Mouse (Mus musculus) left cerebral cortex, postnatal 25 days (tissue): ENCODE data around the gene Crot. TPM values are rescaled to one million over a fixed set of nuclear protein-coding genes. Genes with fewer than 3 reads are reported as not detected.
"Not testable (repeated sequence)": the region's sequence is repeated elsewhere in the genome, so short reads cannot be mapped to it uniquely, and the experiment has no call there.

ENCODE experiments used
- DNase-seq, 2 experiments: peaks; one replicate each; pipeline ENCODE4 v3.0.0; 2022; ENCODE audit warnings: low spot score in 2 of 2, mixed read lengths in 1 of 2
- intact Hi-C: fragments of 180-260 bp; cut with DNase I; formaldehyde crosslinking; loops from one replicate; pipeline ENCODE4 v1.15.1; 2025
- total RNA-seq, 2 experiments: library from RNA; stranded (reverse); gene quantifications; 2 replicates each; pipeline ENCODE4 v1.2.3; 2021

The Crot gene
- total RNA-seq, 2 experiments from 2014 or later: 28.2 to 29.2 TPM

- intact Hi-C loops, DNase-seq: not testable (repeated sequence)
Measured at GRCm38 (mm10) chr5:9000006-9000405, 2.9 kb upstream of the Crot start.

- DNase-seq: no peak
- intact Hi-C loops: loop anchor here (5.0 to 10.0 kb wide), 2 partner anchors 103 to 266 kb away; partner anchors contain the start of genes 9330182L06Rik and Tmem243
Measured at GRCm38 (mm10) chr5:8999108-8999507, 2.0 kb upstream of the Crot start.

- intact Hi-C loops: loop anchor here (1.0 to 10.0 kb wide), 3 partner anchors 105 to 375 kb away; partner anchors contain the start of genes 9330182L06Rik, Rundc3b and Tmem243
- DNase-seq: no peak
Measured at GRCm38 (mm10) chr5:8997513-8997895, 380 bp upstream of the Crot start.

- intact Hi-C loops: loop anchor here (5.0 to 10.0 kb wide), 2 partner anchors 106 to 269 kb away; partner anchors contain the start of genes 9330182L06Rik and Tmem243
- peak in 1 of 2 experiments; percentile 4 for DNase-seq
Measured at GRCm38 (mm10) chr5:8995966-8996685, 998 bp downstream of the Crot start.

- intact Hi-C loops: loop anchor here (10.0 kb wide), 1 partner anchor 273 kb away; the partner anchor contains the start of gene 9330182L06Rik
- no peak for DNase-seq
Measured at GRCm38 (mm10) chr5:8991626-8992025, 5.5 kb downstream of the Crot start.

- no peak for DNase-seq
- intact Hi-C loops: loop anchor here (10.0 kb wide), 1 partner anchor 274 kb away; the partner anchor contains the start of gene 9330182L06Rik
Measured at GRCm38 (mm10) chr5:8990526-8990925, 6.6 kb downstream of the Crot start.

GRCm38 (mm10) chr5:8987925-8988324 lies 9.2 kb downstream of the Crot start:
- intact Hi-C loops: no loop called here
- no peak for DNase-seq

GRCm38 (mm10) chr5:8985470-8985869 lies 11.7 kb downstream of the Crot start:
- no peak for DNase-seq

GRCm38 (mm10) chr5:8974721-8975120 lies 22.4 kb downstream of the Crot start:
- no peak for DNase-seq
- intact Hi-C loops: no loop called here

More at GRCm38 (mm10) chr5:8985470-8985869, 11.7 kb downstream of the Crot start:
- intact Hi-C loops: no loop called here

- intact Hi-C loops: no loop called here
- DNase-seq: no peak
Measured at GRCm38 (mm10) chr5:8972355-8972754, 24.8 kb downstream of the Crot start.

GRCm38 (mm10) chr5:8970694-8971093 lies 26.4 kb downstream of the Crot start:
- no peak for DNase-seq
- intact Hi-C loops: no loop called here

GRCm38 (mm10) chr5:8964487-8964886 lies 32.6 kb downstream of the Crot start:
- intact Hi-C loops: no loop called here
- no peak for DNase-seq

GRCm38 (mm10) chr5:8960534-8960933 lies 36.6 kb downstream of the Crot start:
- intact Hi-C loops: no loop called here
- no peak for DNase-seq

- no peak for DNase-seq
- intact Hi-C loops: no loop called here
Measured at GRCm38 (mm10) chr5:8955544-8955943, 41.6 kb downstream of the Crot start.

GRCm38 (mm10) chr5:8953660-8954059 lies 43.5 kb downstream of the Crot start:
- intact Hi-C loops: no loop called here
- DNase-seq: no peak

GRCm38 (mm10) chr5:8947423-8948110 lies 49.6 kb downstream of the Crot start:
- DNase-seq: no peak
- intact Hi-C loops: no loop called here

- no peak for DNase-seq
- intact Hi-C loops: loop anchor here (5.0 kb wide), 1 partner anchor 483 kb away; no protein-coding TSS in a partner anchor
Measured at GRCm38 (mm10) chr5:8943836-8944235, 53.3 kb downstream of the Crot start.

GRCm38 (mm10) chr5:8941266-8941665 lies 55.9 kb downstream of the Crot start:
- intact Hi-C loops: loop anchor here (5.0 kb wide), 1 partner anchor 486 kb away; no protein-coding TSS in a partner anchor
- not testable (repeated sequence) for DNase-seq

GRCm38 (mm10) chr5:8937965-8938364 lies 59.2 kb downstream of the Crot start:
- intact Hi-C loops: no loop called here
- no peak for DNase-seq

GRCm38 (mm10) chr5:8928440-8928839 lies 68.7 kb downstream of the Crot start:
- no peak for DNase-seq
- intact Hi-C loops: no loop called here
